In the genomic region with DNA sequence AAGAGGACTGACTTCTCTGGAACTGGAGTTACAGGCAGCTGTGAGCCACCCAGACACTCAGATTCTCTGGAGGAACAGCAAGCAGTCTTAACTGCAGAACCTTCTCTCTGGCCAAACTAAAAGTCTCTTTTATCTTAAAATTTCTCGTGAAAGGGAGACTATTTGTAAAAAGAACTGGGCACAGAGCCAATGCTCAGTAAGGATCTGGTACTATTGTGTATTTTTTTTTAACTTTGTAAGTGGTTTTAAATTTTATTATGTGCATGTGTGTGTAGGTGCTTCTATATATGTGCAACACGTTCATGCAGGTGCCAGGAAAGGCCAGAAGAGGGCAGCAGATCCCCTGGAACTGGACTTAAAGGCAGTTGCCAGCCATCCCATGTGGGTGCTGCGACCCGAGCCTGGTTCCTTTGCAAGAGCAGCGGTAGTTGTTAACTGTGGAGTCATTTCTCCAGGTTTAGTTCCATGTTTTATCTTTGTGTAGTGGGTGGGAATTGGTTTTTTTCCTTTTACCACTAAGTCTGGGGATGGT, we compare ENCODE assay signal across 20 mouse cellular contexts. TPM values are rescaled to one million over a fixed set of nuclear protein-coding genes. Genes with fewer than 3 reads are reported as not detected.
DNase-seq lines count a peak whose midpoint lies in the region; ATAC-seq and TF ChIP-seq lines count a peak whose summit lies in the region.
"Had no signal": no experiment of that assay in that cellular context is flagged by ENCODE, and none has a peak within 500 bp of the region (broad histone marks: within the 10 kb centered on the region; RNA-seq: fewer than 3 reads in every experiment).

No protein-coding gene starts in this region.

- no peak overlapping the region for H3K9ac ChIP-seq in forebrain, postnatal 0 days
- no peak overlapping the region for H3K9ac ChIP-seq in liver, embryonic 14.5 days (replicated peaks)

- peaks cover 20% of the 10 kb centered on the region for H3K4me1 ChIP-seq in forebrain, postnatal 0 days (ENCODE audit: insufficient read depth)
- H3K4me1 ChIP-seq in forebrain, embryonic 10.5 days = peaks cover 40% of the 10 kb centered on the region
- H3K4me1 ChIP-seq in liver, embryonic 14.5 days (replicated peaks; ENCODE audit: control insufficient read depth in 2 of 2, insufficient read depth in 2 of 2, low read length in 1 of 2) = peaks cover 0 to 2% of the 10 kb centered on the region in 2 experiments; a peak in 1 of 4 replicates
- peaks cover 4% of the 10 kb centered on the region; the same call in 1 of the 2 replicates for H3K4me1 ChIP-seq in cerebellum, adult 2 months (ENCODE audit: control insufficient read depth, insufficient read depth, low read length)

- no peak for ATAC-seq in forebrain, postnatal 0 days
- no peak for ATAC-seq in liver, embryonic 14.5 days (ENCODE audit: insufficient read depth)
- ATAC-seq: inflammation-experienced regulatory T-cells, adult 6 months; Patski had no signal

- no peak overlapping the region for H3K27ac ChIP-seq in forebrain, postnatal 0 days (ENCODE audit: low read depth, low read length)
- no peak overlapping the region for H3K27ac ChIP-seq in forebrain, embryonic 10.5 days
- H3K27ac ChIP-seq in liver, embryonic 14.5 days = no peak overlapping the region
- no peak overlapping the region for H3K27ac ChIP-seq in cerebellum, adult 2 months (ENCODE audit: insufficient read depth, low read length)

- TF ChIP-seq EP300 in liver, embryonic 14.5 days (IDR thresholded peaks at IDR 0.05; ENCODE audit: low read depth) = no peak

- no peaks in the 10 kb centered on the region for H3K36me3 ChIP-seq in forebrain, postnatal 0 days (ENCODE audit: insufficient read depth)
- no peaks in the 10 kb centered on the region for H3K36me3 ChIP-seq in forebrain, embryonic 10.5 days (replicated peaks)
- no peaks in the 10 kb centered on the region for H3K36me3 ChIP-seq in liver, embryonic 14.5 days (replicated peaks; ENCODE audit: control insufficient read depth, insufficient read depth, low read depth)

- no peak overlapping the region for H3K4me2 ChIP-seq in forebrain, postnatal 0 days (ENCODE audit: low read depth)
- no peak overlapping the region for H3K4me2 ChIP-seq in liver, embryonic 14.5 days (ENCODE audit: low read depth)

- H3K9me3 ChIP-seq in forebrain, postnatal 0 days (ENCODE audit: low read length) = 0 out of 2 replicates have a peak, but pooled peaks cover 3% of the 10 kb centered on the region
- H3K9me3 ChIP-seq in forebrain, embryonic 10.5 days = peaks cover 8% of the 10 kb centered on the region
- H3K9me3 ChIP-seq in liver, embryonic 14.5 days (ENCODE audit: control insufficient read depth, low read length) = no peaks in the 10 kb centered on the region; the same call in 1 of the 2 replicates

- WGBS in forebrain, postnatal 0 days = 65% methylated on average over 5 of the region's 5 CpGs
- whole genome bisulfite sequencing in forebrain, embryonic 10.5 days = 79% methylated on average over 5 of the region's 5 CpGs
- 58% methylated on average over 5 of the region's 5 CpGs for WGBS in liver, embryonic 14.5 days (ENCODE audit: insufficient replicate concordance)
- 67% methylated on average over 5 of the region's 5 CpGs for WGBS in cerebellum, adult 2 months

- no peak overlapping the region for H3K4me3 ChIP-seq in forebrain, postnatal 0 days (ENCODE audit: low read depth, low read length)
- H3K4me3 ChIP-seq in forebrain, embryonic 10.5 days = no peak overlapping the region
- H3K4me3 ChIP-seq in liver, embryonic 14.5 days (ENCODE audit: insufficient read depth in 1 of 2, low read depth in 2 of 2, low read length in 2 of 2) = no peak overlapping the region
- no peak overlapping the region for H3K4me3 ChIP-seq in cerebellum, adult 2 months (replicated peaks; ENCODE audit: insufficient read depth, low read depth, low read length)
- H3K4me3 ChIP-seq: megakaryocyte, embryonic 14.5 days had no signal

- peak; percentile 38 for TF ChIP-seq CTCF in forebrain, postnatal 0 days (IDR thresholded peaks at IDR 0.05; ENCODE audit: low read depth)
- TF ChIP-seq CTCF in liver, embryonic 14.5 days (IDR thresholded peaks at IDR 0.05; ENCODE audit: low read depth) = peak; percentile 51
- TF ChIP-seq CTCF in cerebellum, adult 2 months (IDR thresholded peaks at IDR 0.05; ENCODE audit: borderline replicate concordance, insufficient read depth, low read depth, low read length) = no peak

- DNase-seq in forebrain, postnatal 0 days = no peak
- DNase-seq in forebrain, embryonic 10.5 days (ENCODE audit: extremely low spot score, low spot score) = no peak
- DNase-seq in liver, embryonic 14.5 days (ENCODE audit: low read depth in 3 of 3, low spot score in 3 of 3) = no peak
- DNase-seq in liver = no peak
- peak; percentile 36 for DNase-seq in A20 (ENCODE audit: low read depth, low spot score)
- DNase-seq in brain, adult 2 months (ENCODE audit: low read depth, low spot score) = peak; percentile 27
- DNase-seq in cerebellum, adult 2 months = no peak
- no peak for DNase-seq in T-cell, adult 2 months (ENCODE audit: low spot score)
- DNase-seq: adrenal gland, postnatal 10 days; heart, postnatal 14 days; kidney, postnatal 4 days; lung, adult 18-20 months; right cerebral cortex, postnatal 4 days had no signal

- TF ChIP-seq POLR2A in cerebellum, adult 2 months (IDR thresholded peaks at IDR 0.05; ENCODE audit: borderline replicate concordance, insufficient read depth, low read length) = no peak

- peaks cover 29% of the 10 kb centered on the region for H3K27me3 ChIP-seq in forebrain, postnatal 0 days (ENCODE audit: insufficient read depth, low read length)
- peaks cover 64% of the 10 kb centered on the region for H3K27me3 ChIP-seq in forebrain, embryonic 10.5 days (ENCODE audit: poor library complexity, severe bottlenecking)
- peaks cover 46% of the 10 kb centered on the region for H3K27me3 ChIP-seq in liver, embryonic 14.5 days (ENCODE audit: control insufficient read depth, insufficient read depth, low read length)
- peaks cover 2% of the 10 kb centered on the region; the same call in 1 of the 2 replicates for H3K27me3 ChIP-seq in cerebellum, adult 2 months (ENCODE audit: control insufficient read depth, insufficient read depth, low read length)

RNA-seq across cellular contexts. Expression of a gene that starts 4.2 kb away (rescaled TPM):
- not detected in 2 replicates for total RNA-seq in forebrain, postnatal 0 days (2014; rRNA removed)
- not detected in 2 replicates for polyA plus RNA-seq in forebrain, postnatal 0 days (2015; fragmentation: Nextera tagmentation; extraction: Ambion mirVana)
- not detected in 2 replicates for polyA plus RNA-seq in forebrain, embryonic 10.5 days (2016; fragmentation: Nextera tagmentation; extraction: Ambion mirVana)
- not detected in 2 replicates for polyA plus RNA-seq in liver, embryonic 14.5 days (2012; rRNA removed)
- not detected in 2 replicates for polyA plus RNA-seq in liver, embryonic 14.5 days (2014; fragmentation: Nextera tagmentation; extraction: Ambion mirVana)
- polyA plus RNA-seq in cerebellum, adult 2 months (2012; rRNA removed) = 0.13 TPM in 2 replicates
- total RNA-seq: adrenal gland, postnatal 10 days; common myeloid progenitor, adult 5-6 weeks; granulocyte monocyte progenitor cell, adult 5-6 weeks; heart, postnatal 14 days; left cerebral cortex, postnatal 10 days had no signal
- polyA plus RNA-seq: inflammation-experienced regulatory T-cells, adult 6 months; Patski; stomach, embryonic 14.5 days had no signal

RNA-seq across cellular contexts. Expression of a gene that starts 52.7 kb away (rescaled TPM):
- not detected in 2 replicates for total RNA-seq in forebrain, postnatal 0 days (2014; rRNA removed)
- polyA plus RNA-seq in forebrain, postnatal 0 days (2015; fragmentation: Nextera tagmentation; extraction: Ambion mirVana) = not detected in 2 replicates
- polyA plus RNA-seq in forebrain, embryonic 10.5 days (2016; fragmentation: Nextera tagmentation; extraction: Ambion mirVana) = not detected in 2 replicates
- 0.08 and 0.19 TPM in 2 replicates for polyA plus RNA-seq in liver, embryonic 14.5 days (2012; rRNA removed)
- polyA plus RNA-seq in liver, embryonic 14.5 days (2014; fragmentation: Nextera tagmentation; extraction: Ambion mirVana) = 0.18 and 0.33 TPM in 2 replicates
- polyA plus RNA-seq in cerebellum, adult 2 months (2012; rRNA removed) = not detected in 2 replicates
- total RNA-seq: heart, postnatal 14 days; left cerebral cortex, postnatal 10 days had no signal
- polyA plus RNA-seq: inflammation-experienced regulatory T-cells, adult 6 months; Patski; stomach, embryonic 14.5 days had no signal

RNA-seq across cellular contexts. Expression of a gene that starts 55.3 kb away (rescaled TPM):
- not detected in 2 replicates for total RNA-seq in forebrain, postnatal 0 days (2014; rRNA removed)
- polyA plus RNA-seq in forebrain, postnatal 0 days (2015; fragmentation: Nextera tagmentation; extraction: Ambion mirVana) = not detected in 2 replicates
- not detected in 2 replicates for polyA plus RNA-seq in forebrain, embryonic 10.5 days (2016; fragmentation: Nextera tagmentation; extraction: Ambion mirVana)
- polyA plus RNA-seq in liver, embryonic 14.5 days (2012; rRNA removed) = not detected in 2 replicates
- not detected in 2 replicates for polyA plus RNA-seq in liver, embryonic 14.5 days (2014; fragmentation: Nextera tagmentation; extraction: Ambion mirVana)
- polyA plus RNA-seq in cerebellum, adult 2 months (2012; rRNA removed) = not detected in 2 replicates
- total RNA-seq: adrenal gland, postnatal 10 days; common myeloid progenitor, adult 5-6 weeks; granulocyte monocyte progenitor cell, adult 5-6 weeks; heart, postnatal 14 days; left cerebral cortex, postnatal 10 days had no signal
- polyA plus RNA-seq: inflammation-experienced regulatory T-cells, adult 6 months; Patski; stomach, embryonic 14.5 days had no signal

Comparison
In these comparisons a context has a peak if more than half of its experiments do, and no peak if none do; other contexts are left out.
1. DNase-seq: peak in A20 (single experiment) and brain, adult 2 months (single experiment); none in forebrain, postnatal 0 days (single experiment), forebrain, embryonic 10.5 days (single experiment), liver, embryonic 14.5 days (0 of 3), liver (single experiment), cerebellum, adult 2 months (0 of 2) and T-cell, adult 2 months (single experiment).